ENCODE assay signal across 10 mouse cellular contexts in the genomic region with DNA sequence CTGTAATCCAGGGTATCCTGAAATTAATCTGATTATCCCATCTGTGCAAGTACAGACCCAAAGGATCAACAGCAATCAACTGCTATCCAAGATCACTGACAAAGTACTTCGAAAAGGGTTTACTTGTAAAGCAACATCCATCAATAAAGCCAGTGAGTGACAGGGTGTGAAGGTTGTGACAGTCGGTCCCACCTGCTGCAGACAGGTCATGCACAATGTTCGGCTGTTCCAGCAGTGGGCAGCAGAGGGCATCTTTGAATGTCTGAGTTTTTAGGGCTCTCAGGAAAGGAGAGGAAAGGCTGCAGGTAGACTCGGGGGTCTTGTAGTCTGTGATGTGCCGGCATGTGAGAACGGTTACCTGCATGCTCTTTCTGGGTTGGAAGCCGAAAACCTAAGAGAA. TPM values are rescaled to one million over a fixed set of nuclear protein-coding genes. Genes with fewer than 3 reads are reported as not detected.
DNase-seq lines count a peak whose midpoint lies in the region; ATAC-seq and TF ChIP-seq lines count a peak whose summit lies in the region.
"Had no signal": no experiment of that assay in that cellular context is flagged by ENCODE, and none has a peak within 500 bp of the region (broad histone marks: within the 10 kb centered on the region; RNA-seq: fewer than 3 reads in every experiment).

No protein-coding gene starts in this region.

- no peak for ATAC-seq in heart, postnatal 0 days (ENCODE audit: insufficient read depth, low read depth)
- peak; percentile 81 for ATAC-seq in megakaryocyte-erythroid progenitor cell, adult 5-6 weeks (replicated peaks; ENCODE audit: low FRiP score, low TSS enrichment, poor library complexity, severe bottlenecking)
- no peak for ATAC-seq in hindbrain, embryonic 12.5 days (ENCODE audit: low FRiP score)
- ATAC-seq: forebrain, embryonic 13.5 days had no signal

- no peaks in the 10 kb centered on the region for H3K4me1 ChIP-seq in heart, postnatal 0 days (ENCODE audit: control insufficient read depth, insufficient read depth)
- no peaks in the 10 kb centered on the region for H3K4me1 ChIP-seq in hindbrain, embryonic 12.5 days
- H3K4me1 ChIP-seq: forebrain, embryonic 13.5 days had no signal

- 73% methylated on average over 7 of the region's 7 CpGs for WGBS in heart, postnatal 0 days
- WGBS in hindbrain, embryonic 12.5 days, result 83% methylated on average over 7 of the region's 7 CpGs

- no peak for TF ChIP-seq EP300 in heart, postnatal 0 days (IDR thresholded peaks at IDR 0.05; ENCODE audit: low read depth)

- peak; percentile 48 for TF ChIP-seq CTCF in heart, postnatal 0 days (IDR thresholded peaks at IDR 0.05; ENCODE audit: low read depth)

- H3K36me3 ChIP-seq in heart, postnatal 0 days (replicated peaks; ENCODE audit: control insufficient read depth, insufficient read depth, low read length), result peaks cover 64% of the 10 kb centered on the region
- peaks cover 56% of the 10 kb centered on the region for H3K36me3 ChIP-seq in hindbrain, embryonic 12.5 days

- H3K4me2 ChIP-seq in heart, postnatal 0 days (ENCODE audit: low read depth, low read length), result no peak overlapping the region
- H3K4me2 ChIP-seq in hindbrain, embryonic 12.5 days (replicated peaks), result no peak overlapping the region
- H3K4me2 ChIP-seq: forebrain, embryonic 13.5 days; midbrain, embryonic 11.5 days had no signal

- intact Hi-C loops in heart, postnatal 25 days (cut with DNase I), result no loop called here

- no peaks in the 10 kb centered on the region for H3K9me3 ChIP-seq in heart, postnatal 0 days (replicated peaks; ENCODE audit: control insufficient read depth, low read length)
- no peaks in the 10 kb centered on the region for H3K9me3 ChIP-seq in hindbrain, embryonic 12.5 days (replicated peaks)
- H3K9me3 ChIP-seq: forebrain, embryonic 13.5 days had no signal

- no peak for DNase-seq in heart, postnatal 0 days (ENCODE audit: low spot score)
- DNase-seq in heart, postnatal 25 days (ENCODE audit: low spot score), result no peak
- peak; percentile 53 for DNase-seq in A20 (ENCODE audit: low read depth, low spot score)
- DNase-seq in ZHBTc4 (ENCODE audit: low read depth, low spot score), result peak; percentile 72
- no peak for DNase-seq in right cerebral cortex, adult 18-20 months
- no peak for DNase-seq in natural killer cell, adult 2 months (ENCODE audit: low spot score in 2 of 2)

- H3K9ac ChIP-seq in heart, postnatal 0 days (replicated peaks; ENCODE audit: low read depth, low read length), result no peak overlapping the region
- no peak overlapping the region for H3K9ac ChIP-seq in hindbrain, embryonic 12.5 days
- H3K9ac ChIP-seq: forebrain, embryonic 13.5 days had no signal

- H3K27me3 ChIP-seq in heart, postnatal 0 days (ENCODE audit: control insufficient read depth, insufficient read depth, low read length), result no peaks in the 10 kb centered on the region
- H3K27me3 ChIP-seq in hindbrain, embryonic 12.5 days, result no peaks in the 10 kb centered on the region
- H3K27me3 ChIP-seq: forebrain, embryonic 13.5 days had no signal

- no peak overlapping the region for H3K4me3 ChIP-seq in heart, postnatal 0 days (ENCODE audit: low read depth, low read length)
- no peak overlapping the region for H3K4me3 ChIP-seq in hindbrain, embryonic 12.5 days
- H3K4me3 ChIP-seq: forebrain, embryonic 13.5 days had no signal

- no peak overlapping the region for H3K27ac ChIP-seq in heart, postnatal 0 days (ENCODE audit: low read depth)
- no peak overlapping the region for H3K27ac ChIP-seq in hindbrain, embryonic 12.5 days
- H3K27ac ChIP-seq: forebrain, embryonic 13.5 days had no signal

RNA-seq across cellular contexts. Expression of gene Psmg1, which starts 7.2 kb away (rescaled TPM):
- total RNA-seq in heart, postnatal 0 days (2014; rRNA removed; ENCODE audit: low replicate concordance), result 27.4 and 38.9 TPM in 2 replicates
- polyA plus RNA-seq in heart, postnatal 0 days (2015; fragmentation: Nextera tagmentation; extraction: Ambion mirVana), result 53.5 and 61.3 TPM in 2 replicates
- total RNA-seq in heart, postnatal 25 days (2021), result 10 to 100 TPM; 22.5 to 29.1 TPM
- 79.9 and 88.8 TPM in 2 replicates for total RNA-seq in megakaryocyte-erythroid progenitor cell, adult 5-6 weeks (2014; fragmentation: Nextera tagmentation)
- 61.7 and 78.0 TPM in 2 replicates for total RNA-seq in megakaryocyte-erythroid progenitor cell, adult 5-6 weeks (2017)
- polyA plus RNA-seq in hindbrain, embryonic 12.5 days (2016; fragmentation: Nextera tagmentation; extraction: Ambion mirVana), result 66.3 and 70.5 TPM in 2 replicates

Comparison
In these comparisons a context has a peak if more than half of its experiments do, and no peak if none do; other contexts are left out.
1. DNase-seq: peak in A20 (single experiment) and ZHBTc4 (single experiment); none in heart, postnatal 0 days (single experiment), heart, postnatal 25 days (single experiment), right cerebral cortex, adult 18-20 months (single experiment) and natural killer cell, adult 2 months (0 of 2).